Mouse (Mus musculus): ENCODE results near the gene Evx2.

Evx2 gene

DNA sequence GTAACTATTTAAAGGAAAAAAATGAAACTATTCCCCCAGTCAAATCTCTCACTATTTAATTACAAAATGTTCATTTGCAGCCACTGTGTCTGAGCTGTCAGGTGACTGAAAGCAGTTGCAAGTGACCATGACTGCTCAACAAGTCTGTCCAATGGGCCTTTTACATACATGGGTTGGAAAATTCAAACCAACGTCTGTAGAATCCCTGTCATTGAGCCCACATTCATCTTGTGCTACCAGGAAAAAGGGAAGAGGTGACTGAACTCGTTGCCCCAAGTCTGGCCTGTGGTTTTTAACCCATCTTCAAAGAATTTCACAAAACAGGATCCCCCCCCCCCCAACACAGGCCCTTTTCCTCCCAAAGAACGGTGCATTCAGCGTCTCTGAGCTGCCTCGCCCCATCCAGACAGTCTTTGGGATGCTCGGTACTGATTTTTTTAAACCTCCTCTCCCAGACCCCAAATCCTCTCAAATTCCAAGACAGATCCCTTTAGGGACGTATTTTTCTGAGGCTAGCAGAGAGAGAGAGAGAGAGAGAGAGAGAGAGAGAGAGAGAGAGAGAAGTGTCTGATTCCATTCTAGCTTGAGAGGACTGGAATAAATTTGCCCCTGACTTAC, 36.6 kb upstream of the Evx2 start:
- DNase-seq (ENCODE audit: low read depth, low spot score): no peak

GRCm38 (mm10) chr2:74695383-74695782, 36.0 kb upstream of the Evx2 start:
- DNase-seq (ENCODE audit: low read depth, low spot score): no peak

GRCm38 (mm10) chr2:74694066-74694465, 34.7 kb upstream of the Evx2 start:
- DNase-seq (ENCODE audit: low read depth, low spot score): peak; percentile 86

DNA sequence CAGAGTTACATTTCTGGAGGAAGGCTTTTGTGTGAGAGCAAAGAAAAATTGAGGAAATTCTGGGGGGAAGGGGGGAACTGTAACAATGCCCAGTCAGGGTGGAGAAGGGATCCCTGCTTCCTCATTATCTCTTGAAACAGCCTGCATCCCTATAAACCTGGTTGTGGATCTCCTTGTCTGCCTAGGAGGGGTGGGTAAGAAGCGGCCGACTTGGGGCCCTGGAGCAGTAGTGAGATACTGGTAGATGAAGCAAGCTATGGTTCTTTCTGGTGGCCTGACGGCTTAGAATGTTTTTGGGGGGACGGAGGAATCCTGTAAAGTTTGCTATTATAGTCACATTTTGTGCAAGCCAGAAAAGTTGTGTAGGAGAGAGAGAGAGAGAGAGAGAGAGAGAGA, 34.1 kb upstream of the Evx2 start:
- no peak for DNase-seq (ENCODE audit: low read depth, low spot score)

GRCm38 (mm10) chr2:74692808-74693431, 33.6 kb upstream of the Evx2 start:
- peak; percentile 38 for DNase-seq (ENCODE audit: low read depth, low spot score)

DNA sequence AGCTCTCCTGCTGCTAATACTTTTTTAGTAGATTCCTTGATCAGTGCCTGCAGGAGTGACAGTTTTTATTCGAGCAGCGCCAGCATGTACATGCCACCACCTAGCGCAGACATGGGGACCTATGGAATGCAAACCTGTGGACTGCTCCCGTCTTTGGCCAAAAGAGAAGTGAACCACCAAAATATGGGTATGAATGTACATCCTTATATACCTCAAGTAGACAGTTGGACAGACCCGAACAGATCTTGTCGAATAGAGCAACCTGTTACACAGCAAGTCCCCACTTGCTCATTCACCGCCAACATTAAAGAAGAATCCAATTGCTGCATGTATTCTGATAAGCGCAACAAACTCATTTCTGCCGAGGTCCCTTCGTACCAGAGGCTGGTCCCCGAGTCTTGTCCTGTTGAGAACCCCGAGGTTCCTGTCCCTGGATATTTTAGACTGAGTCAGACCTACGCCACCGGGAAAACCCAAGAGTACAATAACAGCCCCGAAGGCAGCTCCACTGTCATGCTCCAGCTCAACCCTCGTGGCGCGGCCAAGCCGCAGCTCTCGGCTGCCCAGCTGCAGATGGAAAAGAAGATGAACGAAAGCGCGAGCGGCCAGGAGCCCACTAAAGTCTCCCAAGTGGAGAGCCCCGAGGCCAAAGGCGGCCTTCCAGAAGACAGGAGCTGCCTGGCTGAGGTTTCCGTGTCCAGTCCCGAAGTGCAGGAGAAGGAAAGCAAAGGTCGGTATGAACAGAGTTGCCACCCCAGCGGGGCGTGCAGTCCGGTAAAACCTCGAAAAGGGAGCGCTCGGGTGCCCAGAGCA, 32.8 kb upstream of the Evx2 start:
- peak; percentile 45 for DNase-seq (ENCODE audit: low read depth, low spot score)

- peak; percentile 94 for DNase-seq (ENCODE audit: low read depth, low spot score)
These were observed 31.9 kb upstream of the Evx2 start, which contains the start of gene Hoxd10 for GRCm38 (mm10) chr2:74691022-74691951. TSS of gene Hoxd10 (plus strand) at chr2:74691924.

DNA sequence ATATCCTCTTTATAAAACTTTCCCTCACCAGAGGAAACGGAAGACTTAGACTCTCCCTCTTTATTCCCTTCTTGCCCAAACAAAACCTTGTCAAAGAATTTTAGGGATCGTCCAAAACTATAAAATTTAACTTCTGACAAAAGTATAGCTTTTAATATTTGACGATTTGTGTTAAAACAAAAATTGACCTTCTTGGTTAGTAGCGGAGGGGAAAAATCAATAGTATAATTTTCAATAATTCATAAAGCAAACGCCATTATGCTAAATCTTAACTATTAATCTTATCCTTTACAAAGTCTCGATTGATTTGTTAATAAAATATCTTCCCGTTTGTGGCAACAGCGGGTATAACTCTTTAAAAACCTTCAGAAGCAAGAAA, 31.0 kb upstream of the Evx2 start:
- DNase-seq (ENCODE audit: low read depth, low spot score): no peak

DNA sequence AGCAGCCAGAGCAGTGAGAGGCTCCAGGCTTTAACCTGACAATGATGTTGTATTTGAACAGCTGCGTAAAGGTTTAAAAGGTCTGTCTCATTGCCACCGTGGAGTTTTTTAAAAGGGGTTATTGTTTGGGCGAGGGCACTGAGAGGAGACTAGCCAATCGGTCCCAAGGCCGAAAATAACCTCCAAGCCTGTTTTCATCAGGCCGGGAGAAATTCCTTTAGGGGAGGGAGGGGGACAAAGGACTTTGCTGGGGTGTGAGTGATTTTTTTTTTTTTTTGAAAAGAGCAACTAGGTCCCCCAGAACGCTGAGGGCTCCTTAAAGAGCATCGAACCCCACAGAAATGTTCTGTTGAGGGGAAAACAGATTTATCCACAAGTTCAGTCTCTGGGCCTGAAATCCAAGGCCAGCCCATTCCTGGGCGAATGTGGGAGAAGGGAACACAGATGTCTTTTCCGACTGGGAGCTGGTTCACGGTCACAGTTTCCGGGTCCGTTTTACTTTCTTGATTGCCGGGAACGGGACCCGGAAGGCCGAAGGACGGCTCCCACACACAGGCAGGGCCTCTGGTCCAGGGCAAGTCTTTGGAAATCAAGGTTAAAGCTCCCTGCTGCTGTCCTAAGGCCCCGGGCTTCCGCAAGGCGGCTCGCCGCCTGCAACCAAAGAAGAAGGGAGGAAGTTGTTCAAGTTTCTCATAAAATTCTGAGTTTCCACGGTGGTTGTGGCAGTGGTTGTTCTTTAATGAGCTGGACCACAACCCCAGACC, 30.4 kb upstream of the Evx2 start:
- peak; percentile 41 for DNase-seq (ENCODE audit: low read depth, low spot score)

DNA sequence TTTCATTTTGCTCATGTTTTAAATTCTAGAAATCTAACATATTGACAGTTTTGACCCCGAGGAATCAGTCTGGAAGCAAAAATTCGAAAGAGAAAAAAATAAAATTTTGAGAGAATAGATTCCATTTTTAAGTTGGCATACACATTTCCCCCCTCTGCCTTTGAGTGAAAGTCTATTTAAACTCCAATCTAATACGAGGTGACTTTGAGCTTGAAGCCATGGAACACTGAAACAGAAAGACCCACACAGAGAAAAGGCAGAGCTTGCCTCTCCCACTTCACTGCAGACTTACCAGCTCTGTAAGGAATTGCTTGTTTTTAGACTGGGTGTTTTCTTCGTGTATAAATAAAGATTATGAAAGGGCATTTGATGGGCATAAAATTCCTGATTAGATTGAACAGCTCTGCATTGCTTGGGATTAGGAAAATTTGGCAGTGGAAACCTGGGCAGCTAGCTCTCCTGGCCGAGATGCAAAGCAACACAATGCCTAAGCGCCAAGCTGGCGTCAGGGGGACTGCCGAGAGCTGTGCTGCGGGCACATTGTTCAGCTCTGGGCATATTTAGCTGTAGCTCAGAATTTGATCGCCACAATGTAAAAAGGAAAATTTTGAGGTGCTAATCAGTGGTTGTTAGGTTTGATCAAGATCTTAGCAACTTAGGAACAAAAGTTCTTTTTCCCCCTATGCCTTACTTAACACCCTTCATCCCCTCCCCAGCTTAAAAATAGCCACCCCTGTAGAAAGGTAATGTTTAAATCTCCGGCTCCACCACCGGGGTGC, 29.6 kb upstream of the Evx2 start:
- DNase-seq (ENCODE audit: low read depth, low spot score): no peak

- peak; percentile 51 for DNase-seq (ENCODE audit: low read depth, low spot score)
These were observed 28.6 kb upstream of the Evx2 start for GRCm38 (mm10) chr2:74687698-74688555.

- DNase-seq (ENCODE audit: low read depth, low spot score): peak; percentile 35
These were observed 27.8 kb upstream of the Evx2 start for GRCm38 (mm10) chr2:74686988-74687697.

GRCm38 (mm10) chr2:74686301-74686987, 27.1 kb upstream of the Evx2 start:
- peak; percentile 90 for DNase-seq (ENCODE audit: low read depth, low spot score)

DNA sequence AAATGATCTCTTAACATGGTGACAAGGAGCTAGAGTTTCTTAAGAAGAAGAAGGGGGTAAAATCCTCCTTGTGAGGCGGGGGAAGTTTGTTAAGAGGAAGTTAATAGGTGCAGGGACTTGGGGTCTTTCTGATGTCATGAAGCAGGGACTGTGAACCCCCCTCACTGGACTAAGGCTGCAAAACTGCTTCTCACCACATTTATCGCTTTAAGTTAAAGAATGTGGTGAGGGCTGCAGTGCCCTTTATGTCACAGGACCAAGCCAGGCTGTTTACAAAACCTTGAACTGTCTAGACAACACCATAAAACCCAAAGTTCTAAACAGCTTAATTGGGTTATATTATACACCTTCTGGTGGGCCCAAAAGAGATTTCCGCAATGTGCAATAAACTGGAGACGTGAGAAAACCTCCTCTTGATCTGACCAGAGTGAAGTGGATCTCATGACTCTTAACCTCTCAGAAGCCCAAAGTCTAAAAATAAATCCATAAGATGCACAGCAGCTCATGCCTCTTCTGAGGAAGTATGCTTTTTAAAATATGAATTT, 25.8 kb upstream of the Evx2 start:
- DNase-seq (ENCODE audit: low read depth, low spot score): no peak

DNA sequence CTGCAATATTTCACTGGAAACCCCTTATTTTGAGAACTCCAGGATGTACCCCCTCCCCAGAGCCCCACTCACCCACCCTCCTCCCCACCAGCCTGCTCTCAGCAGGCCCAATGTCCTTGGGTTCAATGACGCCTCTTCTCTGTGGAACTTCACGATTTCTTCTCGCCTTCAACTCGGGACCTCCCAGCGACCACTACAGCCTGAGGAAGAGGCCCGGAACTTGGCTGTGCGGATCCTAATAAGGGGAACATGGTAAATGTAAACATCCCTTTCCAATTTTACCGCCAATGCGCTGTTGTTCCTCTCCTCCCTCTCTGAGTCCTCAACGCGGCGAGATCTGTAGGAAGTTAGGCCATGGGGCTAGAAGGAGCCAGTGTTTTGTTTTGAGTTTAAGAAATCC, 24.7 kb upstream of the Evx2 start:
- no peak for DNase-seq (ENCODE audit: low read depth, low spot score)

DNA sequence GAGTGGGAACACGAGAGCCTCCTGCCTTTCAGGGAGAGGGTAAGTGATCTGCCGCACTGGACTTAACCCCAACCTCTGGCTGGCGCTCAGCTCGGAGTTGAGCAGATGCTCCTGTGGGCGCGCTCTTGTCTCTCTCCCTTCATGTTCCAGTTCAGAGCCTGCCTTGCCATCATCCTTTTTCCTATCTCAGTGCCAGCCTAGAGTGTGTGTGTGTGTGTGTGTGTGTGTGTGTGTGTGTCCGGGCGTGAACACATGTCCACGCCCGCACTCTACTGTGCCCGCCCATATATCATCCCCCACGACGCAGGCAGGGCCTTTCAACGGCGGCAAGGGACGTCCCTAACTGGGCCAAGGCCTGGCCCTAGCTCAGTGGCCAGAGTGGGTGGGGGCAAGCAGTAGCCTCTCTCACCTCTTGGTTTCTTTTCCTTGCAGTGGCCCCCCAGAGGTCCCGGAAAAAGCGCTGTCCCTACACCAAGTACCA, 24.2 kb upstream of the Evx2 start:
- peak; percentile 71 for DNase-seq (ENCODE audit: low read depth, low spot score)

DNA sequence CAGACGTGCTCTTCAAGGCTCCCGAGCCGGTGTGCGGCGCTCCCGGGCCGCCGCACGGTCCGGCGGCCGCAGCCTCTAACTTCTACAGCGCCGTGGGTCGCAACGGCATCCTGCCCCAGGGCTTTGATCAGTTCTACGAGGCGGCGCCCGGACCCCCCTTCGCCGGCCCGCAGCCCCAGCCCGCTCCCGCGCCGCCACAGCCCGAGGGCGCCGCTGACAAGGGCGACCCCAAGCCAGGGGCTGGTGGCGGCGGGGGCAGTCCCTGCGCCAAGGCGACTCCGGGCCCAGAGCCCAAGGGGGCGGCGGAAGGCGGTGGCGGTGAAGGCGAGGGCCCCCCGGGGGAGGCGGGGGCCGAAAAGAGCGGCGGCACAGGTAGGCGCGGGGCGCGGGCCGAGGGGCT, 23.4 kb upstream of the Evx2 start:
- peak; percentile 47 for DNase-seq (ENCODE audit: low read depth, low spot score)

Data from ZHBTc4 (cell line).